Mouse (Mus musculus) C2C12 (cell line): ENCODE measurements at regions not wholly inside any gene's neighbourhood (a gene's known extent, or its start where the extent isn't known, plus 50 kb on each side); places are given as distances from the start of the nearest gene placed in this dataset.

Source experiments
- CTCF ChIP-seq: IDR thresholded peaks from one replicate; pipeline ENCODE4 v1.5.1; 2011; ENCODE audit not compliant: control insufficient read depth, insufficient read depth, insufficient read length
- USF1 ChIP-seq: IDR thresholded peaks from one replicate; pipeline ENCODE4 v1.6.1; 2011; ENCODE audit warnings: low read depth, mild to moderate bottlenecking, control low read depth, moderate library complexity

DNA sequence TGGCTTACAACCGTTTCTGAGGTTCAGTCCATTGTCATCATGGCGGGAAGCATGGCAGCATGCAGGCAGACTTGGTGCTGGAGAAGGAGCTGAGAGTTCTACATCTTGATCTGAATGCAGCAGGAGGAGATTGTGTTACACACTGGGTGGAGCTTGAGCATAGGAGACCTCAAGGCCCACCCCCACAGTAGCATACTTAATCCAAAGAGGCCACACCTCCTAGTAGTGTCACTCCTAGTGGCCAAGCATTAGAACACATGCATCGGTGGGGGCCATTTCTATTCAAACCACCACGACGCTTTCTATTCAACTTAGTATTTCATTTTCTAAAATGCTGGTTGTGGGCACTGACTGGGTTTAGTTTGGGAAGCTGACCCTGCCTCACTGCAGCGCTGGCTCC is 99.1 kb upstream of the Sulf2 start:
- no peak for TF ChIP-seq CTCF
- no peak for TF ChIP-seq USF1
